Mouse (Mus musculus) v-Abl transformed pro-B cells (cell line): ENCODE data around the gene Fdxr.

Source experiments
- in situ Hi-C, 2 experiments: fragments of 400-800 bp; cut with MboI; formaldehyde crosslinking; loops; one replicate each; pipeline ENCODE4 v1.15.1; 2025; ENCODE audit not compliant: unreplicated experiment in 2 of 2

The Fdxr gene

DNA sequence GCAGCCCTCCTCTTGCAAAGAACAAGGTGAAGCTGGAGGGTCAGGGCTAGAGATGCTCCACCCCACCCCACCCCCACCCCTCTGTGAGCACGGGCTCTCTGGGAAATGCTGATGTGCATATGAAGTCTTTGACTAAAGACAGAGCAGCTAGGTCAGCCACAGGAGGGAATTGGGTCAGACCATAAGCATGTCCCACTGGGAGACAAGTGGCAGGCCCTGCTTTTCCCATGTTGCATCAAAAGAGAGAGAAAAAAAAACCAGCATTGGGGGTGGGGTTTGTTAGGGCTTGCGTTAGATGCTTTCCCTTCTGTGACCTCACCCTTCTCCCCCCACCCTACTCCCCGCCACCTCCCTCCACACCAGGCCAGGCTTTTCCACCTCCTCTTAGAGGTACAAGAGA is 29.6 kb downstream of the Fdxr start:
- in situ Hi-C loops: no loop called here

GRCm38 (mm10) chr11:115246386-115246785 is 30.5 kb downstream of the Fdxr start:
- in situ Hi-C loops: no loop called here

- in situ Hi-C loops: no loop called here
Observed at GRCm38 (mm10) chr11:115244840-115245239, 32.0 kb downstream of the Fdxr start.

DNA sequence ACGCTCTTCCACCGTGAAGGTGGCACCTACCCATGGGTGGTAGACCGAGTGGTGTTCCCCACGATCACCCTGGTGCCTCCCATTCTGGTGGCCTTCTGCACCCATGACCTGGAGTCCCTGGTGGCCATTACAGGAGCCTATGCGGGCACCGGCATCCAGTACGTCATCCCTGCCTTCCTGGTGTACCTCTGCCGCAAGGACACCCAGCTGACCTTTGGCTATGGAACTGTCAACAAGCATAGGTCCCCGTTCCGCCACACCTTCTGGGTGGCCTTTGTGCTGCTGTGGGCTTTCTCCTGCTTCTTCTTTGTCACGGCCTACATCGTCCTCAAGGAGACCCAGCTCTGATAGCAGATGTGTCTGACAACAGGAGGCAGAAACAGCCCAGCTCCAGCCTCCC is 33.1 kb downstream of the Fdxr start:
- in situ Hi-C loops: no loop called here

DNA sequence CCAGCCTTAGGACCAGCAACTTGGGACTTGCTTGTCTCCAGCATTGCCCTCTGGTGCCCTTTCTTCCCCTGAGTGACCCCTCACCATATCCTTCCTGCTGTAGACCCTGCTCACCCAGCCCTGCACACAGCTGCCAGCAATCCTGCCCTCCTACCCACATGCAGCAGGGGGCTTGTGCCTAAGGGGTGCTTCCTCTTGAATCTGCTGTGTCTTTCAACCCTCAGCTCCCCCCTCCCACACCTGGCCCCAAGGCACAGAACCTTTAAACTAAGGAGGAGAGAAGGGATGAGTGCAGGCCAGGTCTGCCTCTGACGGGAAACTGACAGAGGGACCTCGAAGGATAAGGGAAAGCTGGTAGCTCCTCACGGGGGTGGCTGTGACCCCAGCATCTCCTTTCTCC is 34.1 kb downstream of the Fdxr start:
- in situ Hi-C loops: no loop called here

DNA sequence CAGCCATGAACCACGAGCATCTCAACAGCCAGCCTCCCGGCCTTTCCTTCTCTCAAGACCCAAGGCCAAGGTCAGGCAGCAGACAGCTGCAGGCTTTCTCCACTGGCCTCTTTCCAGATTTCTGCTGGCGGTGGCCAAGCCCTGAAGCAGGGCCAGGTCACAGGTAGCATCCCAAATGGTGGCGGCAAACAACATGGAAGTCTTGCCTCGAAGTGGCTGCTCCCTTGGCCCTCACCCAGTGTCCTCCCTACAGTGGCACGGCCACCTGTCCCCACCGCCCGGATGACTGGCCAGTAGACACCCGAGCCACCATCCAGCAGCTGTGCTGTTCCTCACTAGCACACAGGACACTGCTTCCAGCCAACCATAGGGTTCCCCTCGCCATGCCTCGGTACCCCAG is 35.4 kb downstream of the Fdxr start:
- in situ Hi-C loops: no loop called here

- in situ Hi-C loops: no loop called here
Observed at GRCm38 (mm10) chr11:115236570-115236969, 40.3 kb downstream of the Fdxr start.

GRCm38 (mm10) chr11:115234320-115235044 is 42.4 kb downstream of the Fdxr start:
- in situ Hi-C loops: loop anchor here in 1 of 2 experiments (5.0 kb wide), 1 partner anchor 33 kb away; the partner anchor contains the start of gene Grin2c

DNA sequence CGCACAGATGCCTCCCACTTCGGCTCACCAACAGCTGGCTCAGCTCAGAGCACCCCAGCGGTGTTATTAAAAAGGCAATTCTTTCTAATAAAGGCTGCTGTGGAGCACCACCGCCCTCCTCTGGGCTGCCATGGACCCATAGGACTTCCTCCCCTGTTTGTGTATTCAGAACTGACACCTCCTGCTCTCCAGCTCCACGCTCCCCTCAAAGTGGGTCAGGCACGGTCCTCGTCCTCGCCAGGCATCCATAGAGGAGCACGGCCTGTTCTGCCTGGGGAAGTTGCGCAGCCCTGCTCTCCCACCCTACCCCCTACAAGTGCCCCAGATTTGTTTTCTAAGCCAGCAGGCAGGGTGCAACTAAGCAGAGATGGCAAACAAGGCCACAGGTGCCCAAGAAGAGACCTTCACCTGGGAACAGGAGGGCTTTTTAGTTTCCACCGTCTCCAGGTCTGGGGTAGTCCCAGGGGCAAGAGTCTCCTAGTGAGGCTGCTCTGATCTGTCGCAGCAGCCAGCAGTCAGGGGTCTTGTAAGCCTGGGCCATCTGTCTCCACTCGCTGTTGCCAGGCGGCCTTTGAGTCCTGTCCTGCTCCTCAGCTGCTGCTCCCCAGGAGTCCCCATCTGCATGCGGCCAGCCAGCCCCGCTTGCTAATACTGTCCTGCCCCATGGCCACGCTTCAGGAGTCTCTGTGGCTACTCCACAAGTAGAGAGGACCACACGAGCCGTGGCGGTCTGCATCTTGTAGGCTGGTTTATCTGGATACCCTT is 43.1 kb downstream of the Fdxr start:
- in situ Hi-C loops: loop anchor here in 1 of 2 experiments (5.0 kb wide), 1 partner anchor 34 kb away; the partner anchor contains the start of gene Grin2c

GRCm38 (mm10) chr11:115232889-115233288 is 44.0 kb downstream of the Fdxr start:
- in situ Hi-C loops: loop anchor here in 1 of 2 experiments (5.0 kb wide), 1 partner anchor 34 kb away; the partner anchor contains the start of gene Grin2c

- in situ Hi-C loops: loop anchor here in 1 of 2 experiments (5.0 kb wide), 1 partner anchor 35 kb away; the partner anchor contains the start of gene Grin2c
Observed at GRCm38 (mm10) chr11:115231924-115232323, 44.9 kb downstream of the Fdxr start.

DNA sequence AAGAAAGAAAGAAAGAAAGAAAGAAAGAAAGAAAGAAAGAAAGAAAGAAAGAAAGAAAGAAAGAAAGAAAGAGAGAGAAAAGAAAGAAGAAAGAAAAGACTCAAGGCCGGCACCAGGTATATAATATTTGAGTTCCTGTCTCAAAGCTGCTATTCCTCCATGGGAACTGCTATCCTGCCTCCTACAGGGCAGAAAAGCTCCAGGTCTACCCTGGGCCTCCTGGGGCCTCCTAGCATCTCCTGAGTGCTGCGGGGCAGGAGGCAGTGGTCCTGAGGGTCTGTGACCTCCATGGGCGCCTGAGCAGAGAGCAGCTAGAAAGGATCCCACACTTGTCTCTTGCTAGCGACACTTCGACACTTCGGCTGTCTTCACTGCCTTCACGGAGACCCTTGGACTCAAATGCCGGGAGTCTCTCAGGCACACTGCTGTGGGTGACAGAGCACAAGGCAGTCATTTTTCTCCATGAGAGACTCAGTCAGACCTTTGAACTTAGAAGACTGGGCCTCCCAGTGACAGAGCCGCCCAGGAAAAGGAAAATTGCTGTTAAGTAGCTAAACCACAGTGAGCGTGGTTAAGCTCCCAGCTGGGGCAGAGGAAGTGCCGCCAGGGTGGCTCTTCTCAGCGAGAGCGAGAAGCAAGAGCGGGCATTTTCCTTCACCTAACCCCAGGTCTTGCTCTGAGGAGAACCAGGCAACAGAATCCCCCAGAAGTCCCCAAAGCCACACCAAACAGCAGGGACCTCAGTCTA is 45.5 kb downstream of the Fdxr start:
- in situ Hi-C loops: loop anchor here in 1 of 2 experiments (5.0 kb wide), 1 partner anchor 36 kb away; the partner anchor contains the start of gene Grin2c

DNA sequence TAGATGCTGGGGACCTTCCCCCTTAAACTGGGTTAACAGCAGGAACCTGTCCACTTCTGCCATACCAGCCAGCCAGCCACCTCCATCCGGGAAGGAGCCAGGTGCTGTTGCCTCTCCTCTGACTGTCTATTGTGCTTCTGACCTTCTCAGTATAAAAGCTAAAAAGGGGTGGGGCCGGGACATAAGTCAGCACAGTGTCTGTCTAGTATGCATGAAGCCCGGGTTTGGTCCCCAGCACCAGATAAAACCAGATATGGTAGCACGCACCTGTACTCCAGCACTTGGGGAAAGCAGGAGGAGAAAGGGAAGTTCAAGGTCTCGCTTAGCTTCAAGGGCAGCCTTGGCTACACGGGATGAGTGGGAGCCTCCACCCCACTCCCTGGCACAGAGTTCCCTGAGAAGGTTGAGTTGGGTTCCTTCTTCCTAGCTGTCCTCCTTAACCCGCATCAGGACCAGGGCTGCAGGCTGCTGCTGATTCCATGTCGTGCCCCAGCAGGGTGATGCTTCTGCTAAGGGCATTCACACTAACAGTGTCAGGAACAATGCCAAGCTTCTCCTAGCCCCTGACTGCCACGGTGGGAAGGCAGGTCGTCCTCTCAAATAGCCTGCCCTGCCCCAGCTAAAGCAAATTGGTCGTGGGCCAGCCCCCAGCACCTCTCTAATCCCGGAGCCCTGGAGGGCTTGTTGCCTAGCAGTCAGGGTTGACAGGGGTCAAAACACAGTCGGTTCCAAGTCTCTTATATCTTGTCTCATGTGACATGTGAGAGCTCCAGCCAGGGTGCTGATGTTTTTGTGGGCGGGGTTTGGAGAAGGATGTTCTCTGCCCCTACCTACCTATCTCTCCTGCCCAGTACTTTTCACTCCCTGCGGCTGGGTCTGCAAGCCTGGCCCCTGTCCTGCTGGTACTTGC is 47.6 kb downstream of the Fdxr start:
- in situ Hi-C loops: no loop called here

DNA sequence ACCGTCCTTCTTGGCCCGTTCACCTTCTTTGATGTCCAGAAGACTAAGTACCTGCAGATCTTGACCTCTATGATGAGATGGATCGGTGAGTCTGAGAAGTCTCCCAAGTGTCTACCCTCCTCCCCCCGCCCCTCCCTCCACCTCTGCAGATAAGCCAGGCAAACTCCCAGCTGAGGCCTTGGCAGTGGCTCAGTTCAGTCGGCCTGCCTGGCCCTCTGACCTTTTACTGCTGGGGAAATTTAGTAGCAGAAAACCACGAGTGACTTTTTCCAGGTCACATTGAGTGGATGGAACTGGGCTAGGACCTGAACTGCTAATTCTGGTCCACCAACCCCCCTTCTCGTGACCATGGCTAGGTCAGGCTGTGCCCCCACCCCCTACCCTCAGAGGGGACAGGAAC is 48.4 kb downstream of the Fdxr start:
- in situ Hi-C loops: no loop called here

- in situ Hi-C loops: no loop called here
Observed at GRCm38 (mm10) chr11:115227640-115228039, 49.2 kb downstream of the Fdxr start.

- in situ Hi-C loops: no loop called here
Observed at GRCm38 (mm10) chr11:115226811-115227491, 49.9 kb downstream of the Fdxr start.

GRCm38 (mm10) chr11:115225301-115225700 is 51.5 kb downstream of the Fdxr start:
- in situ Hi-C loops: no loop called here

DNA sequence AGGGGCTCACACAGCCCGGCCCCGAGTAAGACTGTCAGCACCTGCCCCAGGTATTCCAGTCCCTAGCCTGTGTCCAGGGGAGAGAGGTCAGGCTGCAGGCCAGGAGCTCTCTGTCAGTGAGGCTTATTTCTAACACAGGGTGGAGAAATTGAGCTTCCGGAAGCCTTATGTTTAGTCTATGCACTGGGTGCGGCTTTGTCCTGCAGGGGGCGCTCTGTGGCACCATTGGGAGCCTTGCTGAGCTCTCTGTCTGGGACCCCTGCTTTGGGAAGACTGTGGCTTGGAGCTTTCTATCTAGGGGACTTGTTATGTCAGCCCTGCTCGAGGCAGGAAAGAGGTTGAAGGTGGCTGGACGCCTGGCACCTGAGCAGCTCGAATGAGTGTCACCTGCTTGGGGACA is 52.0 kb downstream of the Fdxr start:
- in situ Hi-C loops: no loop called here

DNA sequence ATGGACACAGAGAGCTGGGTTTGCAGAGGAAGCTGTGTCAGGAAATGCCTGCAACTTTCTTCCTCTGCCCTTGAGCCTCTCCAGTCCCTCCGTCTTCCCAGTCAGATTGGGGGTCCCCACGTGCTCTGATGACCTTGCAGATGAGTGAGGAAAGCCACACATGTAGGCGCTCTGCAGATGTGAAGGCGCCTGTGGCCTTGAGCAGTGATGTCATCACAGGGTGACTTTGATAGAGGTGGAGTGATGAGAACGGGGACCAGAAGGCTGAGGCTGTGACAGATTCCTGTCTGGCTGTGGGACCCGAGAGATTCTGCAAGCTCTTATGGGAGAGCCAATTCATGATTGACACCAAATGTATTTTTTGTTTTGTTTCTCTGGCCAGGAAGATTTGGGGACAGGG is 53.0 kb downstream of the Fdxr start:
- in situ Hi-C loops: no loop called here
